Mouse (Mus musculus): Measurements from ENCODE around the gene Hfm1.

The Hfm1 gene

GRCm38 (mm10) chr5:106925488-106926368 lies at the start of gene Hfm1:
Gene Hfm1, minus strand, starts transcription at chr5:106926321.
- peak; percentile 80 for DNase-seq (ENCODE audit: low read depth, low spot score)

- DNase-seq (ENCODE audit: low read depth, low spot score), result no peak
Observed at GRCm38 (mm10) chr5:106973883-106974282, 47.8 kb upstream of the Hfm1 start.

GRCm38 (mm10) chr5:106967578-106967977 lies 41.5 kb upstream of the Hfm1 start:
- DNase-seq (ENCODE audit: low read depth, low spot score), result no peak

- no peak for DNase-seq (ENCODE audit: low read depth, low spot score)
Observed at GRCm38 (mm10) chr5:106966443-106966842, 40.3 kb upstream of the Hfm1 start.

GRCm38 (mm10) chr5:106964513-106965014 lies 38.4 kb upstream of the Hfm1 start:
- peak; percentile 7 for DNase-seq (ENCODE audit: low read depth, low spot score)

- DNase-seq (ENCODE audit: low read depth, low spot score), result peak; percentile 96
Observed at GRCm38 (mm10) chr5:106963584-106964512, 37.7 kb upstream of the Hfm1 start, which contains the start of gene Cdc7. Gene Cdc7, plus strand, starts transcription at chr5:106964322.

- DNase-seq (ENCODE audit: low read depth, low spot score), result no peak
Observed at GRCm38 (mm10) chr5:106960451-106960850, 34.3 kb upstream of the Hfm1 start.

- DNase-seq (ENCODE audit: low read depth, low spot score), result no peak
Observed at GRCm38 (mm10) chr5:106959031-106959430, 32.9 kb upstream of the Hfm1 start.

- no peak for DNase-seq (ENCODE audit: low read depth, low spot score)
Observed at GRCm38 (mm10) chr5:106956467-106956866, 30.3 kb upstream of the Hfm1 start.

- no peak for DNase-seq (ENCODE audit: low read depth, low spot score)
Observed at GRCm38 (mm10) chr5:106948683-106949082, 22.6 kb upstream of the Hfm1 start.

- no peak for DNase-seq (ENCODE audit: low read depth, low spot score)
Observed at GRCm38 (mm10) chr5:106946342-106946741, 20.2 kb upstream of the Hfm1 start.

- DNase-seq (ENCODE audit: low read depth, low spot score), result no peak
Observed at GRCm38 (mm10) chr5:106927996-106928395, 1.9 kb upstream of the Hfm1 start.

GRCm38 (mm10) chr5:106926369-106926686 lies 207 bp upstream of the Hfm1 start:
- peak; percentile 18 for DNase-seq (ENCODE audit: low read depth, low spot score)

GRCm38 (mm10) chr5:106919315-106919714 lies 6.8 kb downstream of the Hfm1 start:
- no peak for DNase-seq (ENCODE audit: low read depth, low spot score)

- no peak for DNase-seq (ENCODE audit: low read depth, low spot score)
Observed at GRCm38 (mm10) chr5:106896879-106897278, 29.2 kb downstream of the Hfm1 start.

GRCm38 (mm10) chr5:106891773-106892172 lies 34.3 kb downstream of the Hfm1 start:
- DNase-seq (ENCODE audit: low read depth, low spot score), result no peak

GRCm38 (mm10) chr5:106887303-106888071 lies 38.6 kb downstream of the Hfm1 start:
- no peak for DNase-seq (ENCODE audit: low read depth, low spot score)

- no peak for DNase-seq (ENCODE audit: low read depth, low spot score)
Observed at GRCm38 (mm10) chr5:106885517-106885916, 40.6 kb downstream of the Hfm1 start.

- no peak for DNase-seq (ENCODE audit: low read depth, low spot score)
Observed at GRCm38 (mm10) chr5:106876438-106876837, 49.7 kb downstream of the Hfm1 start.

- peak; percentile 70 for DNase-seq (ENCODE audit: low read depth, low spot score)
Observed at GRCm38 (mm10) chr5:106860415-106860814, 65.7 kb downstream of the Hfm1 start.

GRCm38 (mm10) chr5:106853284-106853683 lies 72.8 kb downstream of the Hfm1 start:
- DNase-seq (ENCODE audit: low read depth, low spot score), result no peak
